Mouse (Mus musculus) gastrocnemius, postnatal 25 days (tissue): ENCODE data around the gene Rflnb. TPM values are rescaled to one million over a fixed set of nuclear protein-coding genes. Genes with fewer than 3 reads are reported as not detected.

Experiments
- DNase-seq: peaks from one replicate; pipeline ENCODE4 v3.0.0; 2022
- total RNA-seq, 2 experiments: library from RNA; stranded (reverse); gene quantifications; 1 replicate in 1 of 2; 2 replicates in 1 of 2; pipeline ENCODE4 v1.2.3; 2021

The Rflnb gene
- total RNA-seq, 2 experiments from 2014 or later, result 22.5 to 34.6 TPM

GRCm38 (mm10) chr11:75990965-75991835 is 36.4 kb downstream of the Rflnb start:
- DNase-seq, result no peak

GRCm38 (mm10) chr11:75985948-75986347 is 41.6 kb downstream of the Rflnb start:
- DNase-seq, result no peak

- no peak for DNase-seq
Measured at GRCm38 (mm10) chr11:75984581-75984980, 43.0 kb downstream of the Rflnb start.

GRCm38 (mm10) chr11:75983194-75983593 is 44.4 kb downstream of the Rflnb start:
- no peak for DNase-seq

- DNase-seq, result no peak
Measured at GRCm38 (mm10) chr11:75980413-75980812, 47.2 kb downstream of the Rflnb start.

GRCm38 (mm10) chr11:75978051-75978450 is 49.5 kb downstream of the Rflnb start:
- DNase-seq, result no peak

- DNase-seq, result no peak
Measured at GRCm38 (mm10) chr11:75976748-75977147, 50.8 kb downstream of the Rflnb start.

- no peak for DNase-seq
Measured at GRCm38 (mm10) chr11:75973988-75974387, 53.6 kb downstream of the Rflnb start.

- no peak for DNase-seq
Measured at GRCm38 (mm10) chr11:75972916-75973567, 54.5 kb downstream of the Rflnb start.

GRCm38 (mm10) chr11:75972188-75972587 is 55.4 kb downstream of the Rflnb start:
- no peak for DNase-seq

GRCm38 (mm10) chr11:75970629-75971028 is 57.0 kb downstream of the Rflnb start:
- no peak for DNase-seq

Other genes starting within 250 kb of the Rflnb start
- under 1 TPM; 0.38 to 0.78 TPM for gene Doc2b, start 231.7 kb downstream of the Rflnb start, total RNA-seq
- gene Rph3al, start 89.4 kb downstream of the Rflnb start, total RNA-seq, result 1 to 10 TPM; 8.2 to 8.6 TPM
- not detected for gene 1700016K19Rik, start 27.9 kb downstream of the Rflnb start, total RNA-seq
- 10 to 100 TPM; 19.9 to 22.6 TPM for gene Vps53, start 151.9 kb upstream of the Rflnb start, total RNA-seq
- 1 to 10 TPM; 1.6 to 2.8 TPM for gene Fam57a, start 151.9 kb upstream of the Rflnb start, total RNA-seq
- gene Dbil5, start 189.8 kb upstream of the Rflnb start, total RNA-seq, result under 1 TPM in 1 of 2 experiments, not detected in 1; 0.51 TPM
- gene Gemin4, start 189.9 kb upstream of the Rflnb start, total RNA-seq, result 1 to 10 TPM; 1.4 to 1.5 TPM
- gene Mrm3, start 215.9 kb upstream of the Rflnb start, total RNA-seq, result 10 to 100 TPM; 11.9 to 13.7 TPM
- gene Glod4, start 215.9 kb upstream of the Rflnb start, total RNA-seq, result 10 to 100 TPM; 19.7 to 20.4 TPM